Mouse (Mus musculus) G1E (cell line): ENCODE results near the gene Krt39. TPM values are rescaled to one million over a fixed set of nuclear protein-coding genes. Genes with fewer than 3 reads are reported as not detected.

Experiments used
- ATAC-seq: 2 replicates; pipeline ENCODE4 v1.8.0; 2016; ENCODE audit warnings: mild to moderate bottlenecking; ENCODE audit not compliant: insufficient number of reproducible peaks, poor library complexity, low FRiP score, severe bottlenecking; ENCODE audit errors: extremely low read depth
- DNase-seq: peaks from one replicate; pipeline ENCODE4 v3.0.0; 2012; ENCODE audit warnings: low spot score
- H3K27me3 ChIP-seq: 2 replicates; pipeline ENCODE4 v1.6.1; 2012; ENCODE audit warnings: mild to moderate bottlenecking, low read length, inconsistent platforms; ENCODE audit not compliant: insufficient read depth
- H3K36me3 ChIP-seq: replicated peaks from 2 replicates; pipeline ENCODE3; 2012; ENCODE audit warnings: mild to moderate bottlenecking, inconsistent platforms
- H3K4me1 ChIP-seq: 2 replicates; pipeline ENCODE4 v1.6.1; 2012; ENCODE audit warnings: low read depth, low read length, inconsistent platforms, mixed read lengths; ENCODE audit not compliant: insufficient read depth
- H3K4me3 ChIP-seq: 2 replicates; pipeline ENCODE4 v1.5.1; 2012; ENCODE audit warnings: low read depth, mild to moderate bottlenecking, inconsistent platforms, low read length, moderate library complexity, mixed read lengths
- H3K9me3 ChIP-seq: replicated peaks from 2 replicates; pipeline ENCODE4 v1.6.1; 2012; ENCODE audit warnings: inconsistent platforms
- CTCF ChIP-seq: IDR thresholded peaks from 2 replicates; pipeline ENCODE4 v1.5.1; 2012; ENCODE audit warnings: low read depth, low read length, inconsistent platforms, mixed read lengths
- GATA1 ChIP-seq: IDR thresholded peaks from 2 replicates; pipeline ENCODE4 v1.6.1; 2012; ENCODE audit warnings: borderline replicate concordance, low read length, inconsistent platforms, mixed read lengths
- GATA2 ChIP-seq: IDR thresholded peaks from 2 replicates; pipeline ENCODE4 v1.6.1; 2012; ENCODE audit warnings: low read depth, low read length, inconsistent platforms, borderline replicate concordance
- POLR2AphosphoS5 ChIP-seq: IDR thresholded peaks from 2 replicates; pipeline ENCODE4 v1.6.1; 2012; ENCODE audit warnings: low read depth, low read length, inconsistent platforms; ENCODE audit not compliant: insufficient replicate concordance
- TAL1 ChIP-seq: conservative IDR thresholded peaks from 2 replicates; pipeline ENCODE4 v1.6.1; 2012; ENCODE audit warnings: low read depth, low read length, inconsistent platforms, mixed read lengths
- polyA plus RNA-seq: library from polyadenylated mRNA; stranded (reverse); fragments of >175 nt; gene quantifications from 2 replicates; pipeline ENCODE4 v1.2.3, GENCODE M21; 2012
- total RNA-seq, 2 experiments: library from RNA; stranded (forward) in 1 of 2; stranded (reverse) in 1 of 2; fragments of 200-1000 nt in 1 of 2; fragments of >200 nt in 1 of 2; fragmentation: Nextera tagmentation in 1 of 2; gene quantifications; 2 replicates each; pipeline ENCODE4 v1.2.3; 2014 to 2017

Gene Krt39
- total and polyA plus RNA-seq, 3 experiments, result 0.05 TPM; not detected in 2

DNA sequence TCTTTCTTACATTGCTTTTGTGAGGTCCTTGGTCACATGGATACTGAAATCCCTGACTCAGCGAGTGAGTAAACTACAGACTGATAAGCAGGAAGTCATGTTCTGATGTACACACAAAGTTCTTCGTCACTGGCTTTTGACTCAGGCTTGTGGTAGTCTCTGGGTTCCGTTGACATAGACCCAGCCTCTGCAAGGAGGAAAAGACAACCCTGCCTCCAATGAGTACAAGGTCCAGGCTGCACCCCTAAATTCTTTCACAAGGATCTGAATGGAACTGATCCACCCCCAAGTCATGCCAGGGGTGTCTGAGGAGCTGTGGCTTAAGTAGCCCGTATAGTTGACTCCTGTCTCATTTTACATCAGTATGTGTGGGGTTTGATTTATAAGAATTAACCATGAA is 24.7 kb downstream of the Krt39 start:
- Histone ChIP-seq H3K27me3 (no peaks in the 10 kb centered on the region), H3K9me3 (peaks cover 23% of the 10 kb centered on the region), H3K4me3 (no peak overlapping the region), H3K36me3 (no peaks in the 10 kb centered on the region), H3K4me1 (no peaks in the 10 kb centered on the region)
- DNase-seq, result no peak
- no peak for TF ChIP-seq CTCF
- TF ChIP-seq GATA2, result no peak
- TF ChIP-seq GATA1, result no peak
- TF ChIP-seq POLR2AphosphoS5, result no peak
- TF ChIP-seq TAL1, result no peak
- ATAC-seq, result no peak

DNA sequence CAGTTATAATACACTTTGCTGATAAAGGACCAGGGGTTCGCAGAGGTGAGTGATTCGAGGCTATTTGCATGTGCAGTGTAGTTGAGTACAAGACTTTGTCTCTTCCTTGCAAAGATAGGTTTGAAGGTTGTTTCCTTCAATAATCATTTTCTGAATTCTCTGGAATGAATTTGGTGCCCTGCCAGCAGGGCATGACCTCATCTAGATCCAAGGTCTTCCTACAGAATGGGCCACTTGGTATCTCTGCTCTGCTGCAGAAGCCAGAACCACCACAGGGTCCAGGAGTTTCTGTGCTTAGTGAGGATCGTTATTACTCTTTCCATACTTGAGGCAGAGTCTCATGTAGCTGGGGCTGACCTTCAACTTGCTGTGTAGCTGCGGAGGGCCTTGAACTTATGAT is 26.4 kb downstream of the Krt39 start:
- TF ChIP-seq TAL1, result no peak
- TF ChIP-seq GATA1, result no peak
- TF ChIP-seq CTCF, result no peak
- no peak for TF ChIP-seq POLR2AphosphoS5
- no peak for TF ChIP-seq GATA2
- H3K4me1 ChIP-seq, result no peaks in the 10 kb centered on the region
- peaks cover 23% of the 10 kb centered on the region for H3K9me3 ChIP-seq
- DNase-seq (no peak), ATAC-seq (no peak)
- H3K27me3 ChIP-seq, result no peaks in the 10 kb centered on the region
- no peaks in the 10 kb centered on the region for H3K36me3 ChIP-seq
- no peak overlapping the region for H3K4me3 ChIP-seq

DNA sequence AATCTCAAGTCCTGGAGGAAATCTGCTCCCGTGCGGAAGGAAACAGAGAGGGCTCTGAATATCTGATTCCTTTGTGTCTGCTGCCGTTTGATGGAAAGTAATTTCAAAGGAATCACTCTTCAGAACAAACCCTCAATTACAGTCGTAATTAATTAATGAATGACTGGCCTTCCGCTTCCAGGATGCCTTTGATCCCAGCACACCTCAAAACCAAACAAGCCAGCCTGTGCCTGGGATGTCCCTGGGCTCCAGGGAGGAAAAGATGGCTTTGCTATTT is 27.6 kb downstream of the Krt39 start:
- H3K4me1 ChIP-seq, result no peaks in the 10 kb centered on the region
- DNase-seq (no peak), ATAC-seq (no peak)
- H3K27me3 ChIP-seq, result no peaks in the 10 kb centered on the region
- no peaks in the 10 kb centered on the region for H3K36me3 ChIP-seq
- peaks cover 23% of the 10 kb centered on the region for H3K9me3 ChIP-seq
- TF ChIP-seq GATA2, result no peak
- TF ChIP-seq GATA1, result no peak
- TF ChIP-seq TAL1, result no peak
- no peak for TF ChIP-seq CTCF
- no peak for TF ChIP-seq POLR2AphosphoS5
- H3K4me3 ChIP-seq, result no peak overlapping the region

DNA sequence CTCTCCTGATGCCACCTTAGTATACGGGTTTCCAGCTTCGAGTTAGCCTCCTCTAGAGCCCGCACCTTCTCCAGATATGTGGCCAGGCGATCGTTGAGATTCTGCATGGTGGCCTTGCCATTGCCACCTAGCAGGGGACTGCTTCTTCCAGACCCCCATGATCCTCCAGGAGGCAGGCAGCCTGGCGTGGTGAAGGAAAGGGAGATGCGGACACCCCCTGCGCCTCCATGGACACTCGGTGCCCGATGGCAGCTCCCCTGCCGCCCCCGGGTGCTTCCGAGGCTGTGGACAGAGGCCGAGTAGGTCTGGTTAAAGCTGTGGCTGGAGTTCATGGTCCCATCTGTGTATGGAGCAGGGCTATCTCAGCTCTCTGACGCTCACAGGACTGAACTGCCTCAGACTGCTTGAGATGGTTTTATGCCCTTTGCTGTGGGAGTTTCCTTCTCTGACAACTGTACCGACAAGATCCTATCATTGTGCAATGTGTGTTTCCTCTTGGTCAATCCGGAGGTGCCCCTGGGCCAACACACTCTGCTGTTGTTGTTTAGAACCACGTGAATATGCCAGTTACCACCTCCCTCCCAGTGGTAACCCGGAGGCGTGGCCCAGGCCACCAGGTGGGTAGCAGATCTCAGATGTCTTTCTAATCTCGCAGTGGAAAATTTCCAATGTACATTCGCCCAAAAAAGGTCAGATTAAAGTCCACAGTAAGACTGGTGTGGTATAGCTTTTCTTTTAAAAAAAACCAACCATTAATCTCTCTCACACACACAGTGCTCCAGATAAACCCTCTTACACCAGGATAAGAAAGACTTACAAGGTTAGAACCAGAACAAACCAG is 28.2 kb downstream of the Krt39 start, which contains the start of gene Krt23:
Krt23 (minus strand) TSS at position 405 of the 841 bp plus-strand sequence.
- Histone ChIP-seq H3K9me3 (peaks cover 23% of the 10 kb centered on the region), H3K4me3 (no peak within 1 kb of the TSS), H3K4me1 (no peaks in the 10 kb centered on the region), H3K36me3 (no peaks in the 10 kb centered on the region), H3K27me3 (no peaks in the 10 kb centered on the region)
- DNase-seq, result no peak
- no peak for ATAC-seq
- TF ChIP-seq TAL1 (no peak), GATA2 (no peak), POLR2AphosphoS5 (no peak), CTCF (no peak), GATA1 (no peak)

DNA sequence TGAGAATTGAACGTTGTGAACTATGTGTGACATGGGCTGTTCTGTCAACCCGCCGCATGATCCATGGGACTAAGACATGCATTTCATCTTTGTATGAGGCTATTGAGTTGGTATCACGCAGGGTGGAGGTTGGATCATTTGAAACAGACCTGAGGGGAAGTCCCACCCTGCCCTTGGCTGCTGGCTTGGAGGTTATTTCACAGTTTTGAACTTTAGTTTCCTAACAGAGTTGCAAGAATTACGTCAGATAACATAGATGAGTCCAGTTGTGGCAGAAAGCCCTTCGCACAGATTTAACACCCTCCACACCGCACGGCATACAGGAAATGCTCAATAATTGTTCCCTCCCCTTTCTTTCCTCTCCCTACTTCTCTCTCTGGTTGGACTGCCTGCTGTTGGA is 30.1 kb downstream of the Krt39 start:
- ATAC-seq (no peak), DNase-seq (no peak)
- Histone ChIP-seq H3K27me3 (no peaks in the 10 kb centered on the region), H3K4me1 (no peaks in the 10 kb centered on the region), H3K36me3 (no peaks in the 10 kb centered on the region), H3K4me3 (no peak overlapping the region), H3K9me3 (peaks cover 24% of the 10 kb centered on the region)
- TF ChIP-seq TAL1 (no peak), GATA1 (no peak), CTCF (no peak), POLR2AphosphoS5 (no peak), GATA2 (no peak)

DNA sequence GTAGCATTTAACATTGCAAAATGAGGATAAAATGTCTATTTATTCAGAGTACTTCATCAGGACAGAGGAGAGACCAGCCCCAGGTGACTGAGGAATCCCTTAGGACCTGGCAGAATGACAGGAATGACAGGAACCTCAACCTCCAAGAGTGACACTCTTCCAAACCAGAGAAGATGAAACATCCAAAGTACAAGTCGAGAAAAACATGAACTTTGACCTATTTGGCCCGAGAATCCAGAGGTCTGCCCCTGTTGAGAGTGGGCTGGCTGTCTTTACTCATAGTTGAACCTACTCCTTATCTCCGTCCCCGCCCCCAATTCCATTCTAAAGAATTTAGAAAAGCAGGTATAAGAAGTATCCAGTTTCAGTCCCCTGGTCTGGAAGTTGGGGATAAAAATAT is 30.5 kb downstream of the Krt39 start:
- no peaks in the 10 kb centered on the region for H3K36me3 ChIP-seq
- no peak for DNase-seq
- peaks cover 24% of the 10 kb centered on the region for H3K9me3 ChIP-seq
- no peaks in the 10 kb centered on the region for H3K27me3 ChIP-seq
- no peak overlapping the region for H3K4me3 ChIP-seq
- ATAC-seq, result no peak
- no peaks in the 10 kb centered on the region for H3K4me1 ChIP-seq
- TF ChIP-seq POLR2AphosphoS5 (no peak), TAL1 (no peak), GATA2 (no peak)

DNA sequence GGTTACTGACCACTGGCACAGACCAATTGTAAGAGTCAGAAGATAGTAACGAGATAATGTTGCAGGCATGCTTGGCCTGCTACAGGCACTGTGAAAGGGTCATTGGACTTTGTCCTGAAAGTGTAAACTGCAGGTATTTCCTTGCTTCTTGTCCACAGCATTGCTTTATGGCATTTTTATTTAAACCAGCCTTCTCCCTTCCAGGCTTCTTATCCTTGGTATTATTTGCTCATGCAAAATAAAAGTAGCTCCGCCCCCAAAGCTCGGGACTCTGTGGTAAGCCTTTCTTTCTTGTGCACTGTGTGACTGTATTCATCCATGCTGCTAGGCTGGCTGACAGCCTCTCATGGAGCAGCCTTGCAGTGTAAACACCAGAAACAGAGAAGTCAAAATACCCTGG is 31.9 kb downstream of the Krt39 start:
- Histone ChIP-seq H3K27me3 (no peaks in the 10 kb centered on the region), H3K36me3 (no peaks in the 10 kb centered on the region), H3K4me1 (no peaks in the 10 kb centered on the region), H3K4me3 (no peak overlapping the region), H3K9me3 (peaks cover 19% of the 10 kb centered on the region)
- ATAC-seq (no peak), DNase-seq (no peak)
- no peak for TF ChIP-seq GATA1
- no peak for TF ChIP-seq GATA2
- TF ChIP-seq TAL1, result no peak
- TF ChIP-seq CTCF, result no peak
- TF ChIP-seq POLR2AphosphoS5, result no peak
